Mouse (Mus musculus): ENCODE measurements around the gene Oprd1. TPM values are rescaled to one million over a fixed set of nuclear protein-coding genes. Genes with fewer than 3 reads are reported as not detected.

Oprd1 gene
- total RNA-seq (2021) = 1 to 10 TPM; 5.3 to 5.4 TPM
- long read RNA-seq, full-length matches to known transcripts = 1 of 1 reads
- long read RNA-seq, partial matches to known transcripts = 0 of 1 reads
- long read RNA-seq, other reads (novel, unspliced or antisense) = 0 of 1 reads

DNA sequence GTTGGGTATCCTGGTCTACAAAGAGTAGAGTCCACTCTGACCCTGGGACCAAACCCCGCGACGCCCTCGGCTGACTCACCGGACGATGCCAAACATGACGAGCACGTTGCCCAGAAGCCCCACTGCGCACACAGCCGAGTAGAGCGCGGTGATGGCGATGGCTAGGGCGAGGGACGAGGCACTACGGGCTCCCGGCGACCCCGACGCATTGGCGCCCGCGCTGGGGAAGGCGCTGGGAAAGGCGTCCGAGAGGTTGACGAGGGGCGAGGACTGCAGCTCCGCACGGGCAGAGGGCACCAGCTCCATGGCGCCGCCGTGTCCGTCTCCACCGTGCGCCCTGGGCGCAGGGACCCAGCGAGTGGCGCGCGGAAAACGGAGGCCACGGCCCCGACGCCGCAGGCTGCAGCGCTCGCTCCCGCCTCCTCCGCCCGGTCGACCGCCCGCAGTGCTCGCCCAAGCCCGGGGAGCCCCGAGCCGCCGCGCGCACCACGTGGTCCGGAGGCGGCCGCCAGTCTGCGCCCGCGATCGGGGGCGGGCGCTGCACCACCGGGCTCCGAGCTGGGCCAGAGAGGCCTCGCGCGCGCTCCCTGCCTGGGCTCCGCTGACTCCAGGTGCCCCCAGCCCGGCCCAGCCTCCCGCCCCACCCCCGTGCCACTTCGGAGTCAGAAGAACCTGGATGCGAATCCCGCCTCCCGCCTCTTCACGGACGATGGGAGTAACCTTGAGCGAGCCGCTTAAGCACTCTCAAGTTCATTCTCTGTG lies at the start of gene Oprd1:
TSS of gene Oprd1 (minus strand) at position 407 of the 762 bp plus-strand sequence.
- no peak for DNase-seq (ENCODE audit: low spot score in 2 of 2)

DNA sequence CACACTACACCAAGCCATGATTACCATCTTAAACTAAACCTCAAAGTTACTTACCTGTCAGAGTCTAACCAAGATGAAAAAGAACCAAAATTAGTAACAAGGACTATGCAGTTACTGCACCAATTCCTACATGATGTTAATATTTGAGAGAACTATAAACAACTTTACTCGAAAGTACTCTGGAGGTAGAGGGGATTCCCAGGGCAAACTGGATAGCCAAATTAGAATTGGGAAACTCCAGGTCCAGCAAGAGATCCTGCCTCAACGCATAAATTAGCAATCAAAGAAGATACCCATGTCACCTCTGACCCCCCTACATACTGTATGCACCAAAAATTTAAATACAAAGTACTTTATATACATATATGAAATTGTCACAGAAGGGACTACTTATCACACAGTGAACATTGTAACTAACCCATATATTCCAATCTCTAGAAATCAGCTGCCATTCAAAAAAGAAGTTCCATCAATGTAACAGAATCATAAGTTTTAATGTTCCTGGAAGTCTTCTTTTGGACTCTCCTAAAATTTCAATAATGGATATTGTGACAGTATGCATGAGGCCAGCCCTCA lies 43.6 kb upstream of the Oprd1 start:
- DNase-seq (ENCODE audit: low spot score in 2 of 2) = no peak

DNA sequence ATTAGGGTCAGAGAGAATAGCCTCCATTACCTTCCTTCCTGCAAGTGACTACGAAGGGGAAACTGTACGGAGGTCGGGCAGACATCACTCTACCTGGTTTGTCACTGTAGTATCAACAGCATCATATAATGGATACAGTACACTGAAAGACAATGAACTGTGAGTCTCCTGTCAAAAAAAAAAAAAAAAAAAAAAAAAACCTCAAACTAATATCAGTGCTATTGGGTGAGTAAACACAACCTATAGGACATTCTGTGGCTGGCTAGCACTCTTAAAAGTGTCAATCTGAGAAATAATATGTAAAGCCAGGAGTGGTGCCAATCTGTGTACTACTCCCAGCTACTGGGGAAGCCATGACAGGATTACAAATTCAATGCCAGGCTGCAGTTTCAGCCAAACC lies 38.9 kb upstream of the Oprd1 start:
- DNase-seq (ENCODE audit: low spot score in 2 of 2) = no peak

DNA sequence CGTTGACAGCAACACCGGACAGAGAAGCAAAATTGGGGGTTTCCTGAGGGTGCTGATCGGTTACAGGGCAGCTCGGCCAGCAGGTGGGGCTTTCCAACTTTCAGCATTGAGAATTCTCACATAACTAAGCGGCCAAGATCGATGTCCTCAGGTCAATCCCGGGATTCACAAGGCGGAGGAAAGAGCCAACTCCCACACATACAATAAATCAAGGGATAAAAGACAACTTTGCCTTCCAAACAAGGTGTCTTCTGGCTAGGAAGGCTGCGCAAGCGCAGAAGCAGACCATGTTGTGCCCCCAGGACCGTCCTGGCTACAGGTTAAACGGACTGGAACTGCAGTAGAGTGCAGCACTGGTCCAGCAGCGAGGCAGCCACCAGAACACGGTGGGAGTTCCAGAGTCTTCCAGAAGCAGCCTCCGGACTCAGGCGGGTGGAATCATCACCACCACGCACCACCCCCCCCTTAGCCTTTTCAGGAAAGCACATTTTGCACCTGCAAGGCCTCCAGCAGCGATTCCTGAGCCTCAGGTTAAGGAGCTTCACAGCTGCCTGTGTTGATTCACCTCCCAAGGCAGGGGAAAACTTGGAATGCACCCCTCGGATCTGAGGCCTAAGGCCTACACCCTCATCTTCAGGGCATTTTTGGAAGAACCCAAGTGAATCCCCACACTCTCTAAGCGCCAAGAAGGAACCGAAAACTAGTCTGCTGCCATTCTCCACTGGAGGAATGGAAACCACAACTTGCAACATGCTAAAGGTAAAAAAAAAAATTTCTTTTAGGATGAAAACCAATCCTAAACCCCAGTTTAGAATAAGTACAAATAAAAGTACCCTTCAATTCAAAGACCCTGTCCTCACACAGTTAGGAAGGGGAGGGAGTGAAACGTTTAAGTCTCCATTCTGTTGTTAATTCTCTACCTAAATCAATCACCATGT lies 37.7 kb upstream of the Oprd1 start:
- no peak for DNase-seq (ENCODE audit: low spot score in 2 of 2)

DNA sequence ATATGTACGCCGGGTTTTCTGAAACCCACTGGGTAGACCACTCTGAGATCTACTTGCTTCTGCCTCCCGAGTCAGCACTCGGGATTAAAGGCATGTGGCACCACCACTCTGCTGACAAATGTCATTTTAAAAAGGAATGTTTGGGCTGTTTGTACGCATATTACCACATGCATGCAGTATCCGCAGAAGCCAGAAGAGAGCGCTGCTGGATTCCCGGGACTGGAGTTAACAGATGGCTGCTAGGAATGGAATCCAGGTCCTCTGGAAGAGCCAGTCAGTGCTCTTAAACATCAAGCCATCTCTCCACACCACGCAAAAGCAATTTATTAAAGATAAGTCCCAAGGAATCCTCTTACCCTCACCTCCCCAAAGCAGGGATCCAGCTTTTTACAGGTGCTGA lies 36.4 kb upstream of the Oprd1 start:
- DNase-seq (ENCODE audit: low spot score in 2 of 2) = peak; percentile 62 to 72

DNA sequence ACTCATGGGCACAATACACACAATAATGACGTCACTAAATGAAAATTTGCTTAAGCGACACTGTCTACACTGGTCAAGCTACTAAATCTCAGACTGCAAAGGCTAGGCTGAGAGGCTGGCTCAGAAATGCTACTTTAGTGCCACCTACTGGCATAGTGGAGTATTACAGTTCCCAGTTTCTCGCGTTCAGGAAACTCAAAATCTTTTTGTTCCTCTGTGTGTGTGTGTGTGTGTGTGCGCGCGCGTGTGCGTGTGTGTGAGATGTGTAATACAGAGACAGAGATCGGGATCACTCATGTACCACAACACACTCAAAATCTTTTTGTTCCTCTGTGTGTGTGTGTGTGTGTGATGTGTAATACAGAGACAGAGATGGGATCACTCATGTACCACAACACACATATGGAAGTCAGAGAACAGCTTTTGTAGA lies 34.4 kb upstream of the Oprd1 start:
- DNase-seq (ENCODE audit: low spot score in 2 of 2) = peak; percentile 75 to 79

DNA sequence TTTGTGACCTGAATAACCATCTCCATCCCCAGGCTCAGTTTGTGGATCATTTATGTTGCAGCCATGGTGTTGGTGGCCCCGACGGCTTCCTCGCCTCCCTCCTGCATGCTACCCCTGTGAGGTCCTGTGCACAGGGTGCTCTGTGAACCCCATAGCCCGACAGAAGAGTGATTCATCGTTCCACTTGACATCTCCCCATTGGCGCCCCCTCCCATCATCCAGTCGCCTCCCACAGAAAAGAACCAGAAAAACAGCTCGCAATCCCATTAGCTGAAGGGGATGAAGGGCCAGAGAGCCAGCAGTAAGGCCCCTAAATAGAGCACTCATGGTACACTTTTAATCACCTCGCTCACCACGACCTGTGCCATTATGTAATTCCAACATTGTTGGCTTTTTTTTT lies 32.2 kb upstream of the Oprd1 start:
- DNase-seq (ENCODE audit: low spot score in 2 of 2) = no peak

DNA sequence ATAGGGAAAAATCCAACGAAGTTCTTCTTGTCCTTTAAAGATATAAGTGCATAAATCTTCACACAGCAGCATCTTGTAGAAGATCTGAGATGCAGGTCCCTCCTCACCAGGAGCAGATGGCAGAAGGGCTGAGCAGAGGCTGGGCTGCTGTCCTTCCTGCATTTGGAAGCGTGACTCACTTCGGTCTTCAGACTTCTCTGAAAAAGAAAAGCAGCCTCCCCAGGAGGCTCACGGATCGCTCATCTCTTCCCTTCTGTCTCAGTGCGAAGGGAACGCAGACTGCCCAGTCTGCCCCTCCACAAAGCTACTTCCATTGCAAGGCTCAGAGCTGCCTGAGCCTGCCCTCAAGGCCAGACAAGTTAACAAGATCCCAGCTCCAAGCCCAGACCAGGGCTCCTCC lies 26.6 kb upstream of the Oprd1 start:
- no peak for DNase-seq (ENCODE audit: low spot score in 2 of 2)

DNA sequence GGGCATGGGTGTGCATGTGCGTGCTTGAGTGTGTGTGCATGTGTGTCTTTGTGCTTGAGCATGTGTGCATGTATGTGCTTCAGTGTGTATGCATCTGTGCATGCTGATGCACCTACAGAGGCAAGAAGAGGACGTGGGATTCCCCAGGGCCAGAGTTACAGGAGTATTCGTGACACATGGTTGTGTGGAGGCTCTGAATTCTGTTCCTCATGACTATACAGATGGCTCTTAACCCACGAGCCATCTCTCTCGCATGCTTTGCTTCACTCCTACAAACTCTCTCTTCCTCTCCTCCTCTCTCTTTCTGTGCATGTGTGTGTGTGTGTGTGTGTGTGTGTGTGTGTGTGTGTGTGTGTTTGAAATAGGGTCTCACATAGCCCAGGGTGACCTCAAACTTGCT lies 25.5 kb upstream of the Oprd1 start:
- no peak for DNase-seq (ENCODE audit: low spot score in 2 of 2)

DNA sequence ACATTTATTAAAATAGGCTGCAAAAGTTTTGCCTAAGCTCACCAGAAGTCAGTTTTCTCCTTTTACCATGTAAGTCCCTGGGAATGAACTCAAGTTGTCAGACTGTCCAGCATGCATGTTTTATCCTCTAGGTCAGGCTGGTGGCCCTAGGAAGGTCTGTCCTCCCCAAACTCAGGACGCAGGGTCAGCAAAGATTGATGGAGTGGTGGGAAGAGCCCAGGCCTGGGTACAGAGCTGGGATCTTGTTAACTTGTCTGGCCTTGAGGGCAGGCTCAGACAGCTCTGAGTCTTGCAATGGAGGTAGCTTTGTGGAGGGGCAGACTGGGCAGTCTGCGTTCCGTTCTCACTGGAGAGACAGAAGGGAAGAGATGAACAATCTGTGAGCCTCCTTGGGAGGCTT lies 25.0 kb upstream of the Oprd1 start:
- no peak for DNase-seq (ENCODE audit: low spot score in 2 of 2)

DNA sequence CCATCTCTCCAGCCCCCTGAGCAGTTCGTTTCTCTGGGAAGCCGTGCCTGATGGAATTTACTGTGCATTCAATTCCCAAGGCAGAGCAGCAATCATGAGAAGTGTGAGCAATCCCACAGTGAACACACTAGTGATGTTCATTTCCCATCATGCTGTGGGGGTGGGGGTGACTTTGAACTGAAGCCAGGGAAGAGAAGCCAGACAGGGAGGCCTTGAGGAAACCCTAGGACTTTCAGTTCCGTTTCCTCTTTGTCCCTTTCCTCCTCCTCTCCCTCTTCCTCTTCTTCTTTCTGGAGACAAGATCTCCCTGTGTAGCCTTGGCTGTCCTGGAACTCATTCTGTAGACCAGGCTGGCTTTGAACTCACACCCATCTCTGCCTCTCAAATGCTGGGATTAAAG lies 23.1 kb upstream of the Oprd1 start:
- DNase-seq (ENCODE audit: low spot score in 2 of 2) = no peak

DNA sequence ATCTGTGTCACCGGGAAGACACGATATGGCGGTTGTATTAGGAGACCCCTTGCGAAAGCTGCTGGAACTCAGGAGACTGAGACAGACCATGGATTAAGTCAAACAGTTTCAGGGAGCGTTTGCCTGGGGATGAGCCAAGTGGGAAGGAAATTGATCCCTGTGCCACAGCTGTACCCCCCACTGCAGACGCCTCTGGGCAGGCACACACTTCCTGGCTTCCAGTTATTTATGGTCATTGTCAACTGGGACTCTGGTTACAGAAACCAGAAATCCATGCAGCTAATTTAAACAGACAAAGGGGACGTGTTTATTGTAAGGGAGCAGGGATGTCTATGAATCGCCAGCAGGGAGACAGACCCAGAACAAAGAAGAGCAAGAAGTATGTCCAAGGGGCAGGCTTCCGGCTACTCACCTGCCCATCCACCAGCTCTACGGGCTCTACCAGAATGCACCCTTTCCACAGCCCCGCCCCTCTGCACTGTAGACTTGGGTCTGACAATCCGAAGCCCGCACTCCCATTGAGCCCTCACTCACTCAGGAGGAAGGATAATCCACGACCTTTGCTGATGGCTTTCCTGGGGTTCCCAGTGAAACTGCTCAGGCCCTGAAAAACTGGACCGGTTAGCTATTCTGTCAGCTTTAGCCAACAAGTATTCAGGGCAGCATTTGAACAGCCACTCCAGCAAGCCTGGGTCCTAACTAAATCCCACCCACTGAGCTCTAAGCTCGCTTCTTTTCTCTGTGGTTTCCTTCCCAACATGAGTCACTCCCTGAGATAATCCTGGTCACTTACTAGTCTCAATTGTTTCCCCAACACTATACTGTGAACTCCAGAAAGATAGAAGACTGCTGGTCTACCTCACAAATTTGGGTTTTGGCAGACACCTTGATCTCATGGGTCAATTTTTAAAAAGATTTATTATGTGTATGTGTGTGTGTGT lies 22.3 kb upstream of the Oprd1 start:
- DNase-seq (ENCODE audit: low spot score in 2 of 2) = no peak

DNA sequence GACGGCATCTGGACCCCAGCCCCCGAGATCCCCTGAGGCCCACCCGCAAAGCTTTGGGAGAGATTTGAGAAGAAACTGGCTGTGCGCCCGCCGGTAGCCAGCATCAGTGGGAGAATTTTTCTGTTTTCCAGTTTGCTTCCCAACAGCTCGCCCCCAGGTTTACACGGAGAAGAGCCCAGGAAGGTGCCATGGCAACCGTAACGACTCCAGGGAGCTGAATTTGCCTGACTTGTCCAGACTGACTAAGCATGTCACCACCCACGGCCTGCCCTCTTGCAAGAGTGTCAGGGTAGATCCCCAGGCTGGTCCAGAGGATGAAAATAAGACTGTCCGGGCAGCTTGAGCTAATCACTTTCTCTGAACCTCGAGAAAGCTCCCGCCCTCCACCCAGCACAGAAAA lies 21.4 kb upstream of the Oprd1 start:
- no peak for DNase-seq (ENCODE audit: low spot score in 2 of 2)

DNA sequence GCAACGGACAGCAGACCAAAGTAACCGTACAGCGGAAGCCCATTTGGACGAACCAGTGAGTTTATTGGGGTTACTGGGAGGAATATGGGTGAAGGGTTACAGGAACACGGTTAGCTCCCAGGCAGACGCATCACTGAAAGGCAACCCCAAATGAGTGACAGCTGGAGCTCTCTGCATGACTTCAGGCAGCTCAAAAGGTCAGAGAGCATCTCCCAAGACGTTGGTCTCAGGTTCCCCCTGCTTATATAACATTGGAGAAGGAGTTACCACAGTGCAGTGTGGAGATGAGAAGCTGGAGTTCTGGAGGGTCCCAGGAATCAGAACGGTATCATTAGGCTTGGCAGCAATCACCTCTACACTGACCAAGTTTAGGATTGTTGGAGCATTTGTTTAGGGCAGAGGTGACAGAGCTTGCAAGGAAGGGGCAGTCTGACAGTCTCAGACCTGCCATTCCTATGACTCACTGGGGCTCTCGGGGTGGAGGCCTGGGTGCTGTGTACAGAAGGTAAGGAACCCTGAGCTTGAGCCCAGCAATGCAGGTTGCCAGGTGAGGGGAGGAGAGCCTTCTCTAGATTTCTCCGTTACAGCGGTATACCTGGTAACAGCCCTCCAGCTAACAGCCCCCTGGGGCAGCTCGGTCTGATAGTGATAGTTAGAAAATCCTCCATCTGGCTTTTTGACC lies 12.8 kb upstream of the Oprd1 start:
- no peak for DNase-seq (ENCODE audit: low spot score in 2 of 2)

DNA sequence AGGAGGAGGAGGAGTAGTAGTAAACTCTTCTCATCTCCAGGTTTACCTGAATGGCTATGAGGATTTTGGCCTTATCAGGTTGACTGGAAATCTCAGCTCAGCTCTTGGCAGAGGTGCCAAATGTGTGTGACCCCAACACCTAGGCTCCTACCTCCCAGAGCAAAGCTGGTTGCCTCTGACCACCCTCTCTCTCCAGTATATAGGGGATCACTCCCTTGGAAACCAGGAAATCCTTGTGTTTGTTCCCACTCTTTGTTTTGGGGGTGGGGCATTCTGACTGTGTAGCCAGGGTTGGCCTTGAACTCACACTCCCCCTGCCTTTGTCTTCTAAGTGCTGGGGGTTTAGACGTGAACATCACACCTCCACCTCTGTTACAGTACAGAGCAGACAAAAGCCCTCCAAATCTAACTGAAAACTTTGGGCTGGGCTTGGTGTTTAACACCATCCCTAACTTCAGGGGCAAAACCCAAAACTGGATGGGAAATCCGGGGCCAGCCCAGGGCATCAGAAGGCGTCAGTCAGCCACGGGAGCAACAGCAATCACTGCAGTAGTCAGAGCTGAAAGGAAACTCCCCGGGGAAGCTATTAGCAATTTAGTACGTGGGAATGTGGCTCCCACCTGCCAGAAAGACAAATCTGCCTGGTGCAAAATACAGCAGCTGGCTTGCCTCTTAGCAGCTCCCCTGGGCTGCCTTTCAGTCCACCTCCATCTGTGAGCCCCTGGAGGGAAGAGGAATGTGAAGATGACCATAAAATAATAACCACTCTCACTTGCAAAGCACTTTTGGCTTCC lies 10.8 kb upstream of the Oprd1 start:
- no peak for DNase-seq (ENCODE audit: low spot score in 2 of 2)

DNA sequence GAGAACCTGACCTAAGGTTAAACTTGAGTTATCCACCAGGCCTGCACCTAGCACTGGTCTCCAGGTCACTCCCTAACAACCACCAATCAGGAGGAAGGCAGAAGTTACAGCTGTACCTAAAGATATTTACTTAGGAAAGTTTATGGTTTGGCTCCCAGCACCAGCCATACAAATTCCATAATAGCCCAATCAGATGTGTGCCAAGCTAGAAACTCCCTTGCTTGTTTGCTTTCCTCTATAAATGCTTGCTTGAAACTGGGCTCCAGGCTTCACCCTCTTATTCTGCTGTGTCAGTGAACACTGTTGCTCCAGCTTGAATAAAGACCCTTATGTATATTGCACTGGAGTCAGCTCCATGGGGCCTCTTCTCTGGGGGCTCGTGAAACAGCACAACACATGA lies 7.4 kb upstream of the Oprd1 start:
- DNase-seq (ENCODE audit: low spot score in 2 of 2) = no peak

DNA sequence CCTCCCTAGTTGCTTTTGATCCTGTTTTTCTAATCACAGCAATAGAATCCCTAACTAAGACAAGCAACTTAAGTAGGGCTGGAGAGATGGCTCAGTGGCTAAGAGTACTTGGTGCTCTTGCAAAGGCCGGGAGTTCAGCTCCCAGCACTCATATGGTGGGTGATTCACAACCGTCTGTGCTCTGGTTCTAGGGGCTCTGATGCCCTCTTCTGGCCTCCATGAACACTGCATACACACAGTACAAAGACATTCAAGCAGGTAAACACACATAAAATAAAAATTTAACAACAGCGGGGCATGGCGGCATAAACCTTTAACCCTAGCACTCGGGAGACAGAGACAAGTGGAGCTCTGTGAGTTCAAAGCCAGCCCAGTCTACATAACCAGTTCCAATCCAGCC lies 1.9 kb upstream of the Oprd1 start:
- DNase-seq (ENCODE audit: low spot score in 2 of 2) = no peak

DNA sequence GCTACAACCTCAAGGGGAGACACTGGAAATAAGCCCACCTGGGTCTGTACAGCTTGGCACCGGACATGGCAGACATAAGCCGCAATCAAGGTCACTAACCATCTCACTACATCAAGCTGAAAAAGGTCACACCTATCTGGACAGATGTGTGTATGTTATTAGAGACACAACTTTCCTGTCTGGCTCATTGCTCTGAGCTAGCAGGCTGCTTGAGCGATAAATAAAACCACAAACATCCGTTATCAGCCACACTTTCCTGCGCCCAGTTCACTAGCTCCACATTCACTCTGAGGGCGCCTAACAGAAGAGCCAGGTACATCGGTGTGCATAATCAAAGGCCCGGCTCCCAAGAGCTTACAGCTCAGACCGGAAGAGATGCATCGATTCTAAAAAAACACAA lies 806 bp upstream of the Oprd1 start:
- no peak for DNase-seq (ENCODE audit: low spot score in 2 of 2)

DNA sequence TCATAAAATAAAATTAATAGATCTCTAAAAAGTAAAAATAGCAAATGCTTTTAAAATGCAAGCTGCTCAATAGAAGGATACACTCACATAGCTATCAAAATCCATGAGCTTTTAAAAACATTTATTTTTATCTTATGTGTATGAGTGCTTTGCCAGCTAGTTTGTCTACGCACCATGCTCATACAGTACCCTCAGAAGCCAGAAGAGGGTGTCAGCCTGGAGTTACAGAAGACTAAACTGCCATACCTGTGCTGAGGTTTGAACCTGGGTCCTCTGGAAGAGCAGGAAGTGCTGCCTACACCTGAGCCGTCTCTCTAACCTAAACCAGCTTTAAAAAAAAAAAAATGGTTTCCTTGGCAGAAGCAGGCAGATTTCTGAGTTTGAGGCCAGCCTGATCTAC lies 5.6 kb downstream of the Oprd1 start:
- DNase-seq (ENCODE audit: low spot score in 2 of 2) = no peak

Data from layer of hippocampus, postnatal 10 days (tissue).